Mouse (Mus musculus) MEL-GATA-1-ER (cell line): ENCODE results near the gene Wiz.
A peak's percentile ranks its signal among the peaks of the same experiment; 100 is the strongest.

Source experiments
- DNase-seq: peaks from one replicate; pipeline ENCODE4 v3.0.0-alpha.2; 2012; ENCODE audit warnings: low read depth; ENCODE audit errors: extremely low read depth

The Wiz gene

DNA sequence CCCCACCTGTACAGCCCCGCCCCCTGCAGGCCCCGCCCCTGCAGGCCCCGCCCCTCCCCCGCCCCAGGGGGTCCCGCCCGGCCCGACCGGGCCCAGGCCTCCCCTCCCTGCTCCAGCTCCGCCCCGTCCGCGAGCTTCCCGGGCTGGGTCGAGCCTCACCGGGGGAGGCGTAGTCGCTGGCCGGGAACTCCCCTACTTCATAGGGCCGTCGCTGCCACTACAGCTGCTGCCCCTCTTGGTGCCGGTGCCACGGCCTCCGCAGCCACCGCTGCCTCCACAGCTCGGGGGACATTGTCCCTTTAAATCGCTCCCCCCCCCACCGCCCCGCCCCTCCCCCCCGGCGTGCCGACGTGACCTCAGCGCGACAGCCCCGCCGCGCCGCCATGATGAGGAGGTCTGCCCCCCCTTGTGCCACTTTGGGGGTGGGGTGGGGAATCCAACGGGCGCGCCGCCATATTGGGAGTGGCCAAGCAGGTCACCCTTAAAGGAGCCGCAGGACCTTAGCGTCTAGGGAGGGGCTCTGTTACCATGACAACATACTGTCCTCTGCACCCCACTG lies at the start of gene Wiz:
Wiz (minus strand) TSS at position 339 of the 559 bp plus-strand sequence.
- peak; percentile 71 for DNase-seq

- DNase-seq, result no peak
Observed at GRCm38 (mm10) chr17:32437106-32437505, 47.9 kb upstream of the Wiz start.

DNA sequence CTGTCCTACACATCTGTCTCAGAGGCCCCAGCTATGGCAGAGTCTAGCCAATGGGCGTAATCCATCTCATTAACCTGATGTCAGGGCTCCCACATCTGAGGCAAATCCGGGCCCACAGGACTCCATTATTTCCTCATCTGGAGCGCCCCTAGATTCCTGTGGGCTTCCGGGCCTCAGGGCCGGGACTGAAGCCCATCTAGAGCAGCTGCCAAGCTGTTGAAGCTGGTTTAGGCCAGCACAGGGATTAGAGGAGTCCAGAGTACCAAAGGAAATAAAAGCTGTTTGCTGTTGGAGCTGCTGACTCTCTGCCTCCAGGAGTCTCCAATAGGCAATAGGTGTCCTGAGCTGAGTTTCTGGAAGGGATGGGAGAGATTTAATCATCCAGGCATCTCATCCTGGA lies 45.9 kb upstream of the Wiz start:
- DNase-seq, result no peak

GRCm38 (mm10) chr17:32434324-32434723 lies 45.1 kb upstream of the Wiz start:
- no peak for DNase-seq

DNA sequence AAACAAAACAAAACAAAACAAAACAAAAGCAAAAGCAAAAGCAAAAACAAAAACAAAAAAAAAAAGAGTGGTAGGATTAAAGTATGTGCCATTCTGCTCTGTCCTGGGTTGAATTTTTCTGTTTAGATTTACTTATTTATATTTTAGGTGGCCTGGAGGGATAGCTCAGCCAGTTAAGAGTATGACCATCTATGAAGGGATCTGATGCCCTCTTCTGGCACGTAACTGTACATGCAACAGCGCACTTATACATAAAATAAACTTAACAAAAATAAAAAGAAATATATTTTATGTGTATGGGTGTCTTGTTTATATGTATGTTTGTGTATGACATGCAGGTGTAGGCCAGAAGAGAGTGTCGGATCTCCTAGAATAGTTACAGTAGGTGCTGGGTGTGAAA lies 42.7 kb upstream of the Wiz start:
- DNase-seq, result no peak

- DNase-seq, result no peak
Observed at GRCm38 (mm10) chr17:32426610-32427009, 37.4 kb upstream of the Wiz start.

DNA sequence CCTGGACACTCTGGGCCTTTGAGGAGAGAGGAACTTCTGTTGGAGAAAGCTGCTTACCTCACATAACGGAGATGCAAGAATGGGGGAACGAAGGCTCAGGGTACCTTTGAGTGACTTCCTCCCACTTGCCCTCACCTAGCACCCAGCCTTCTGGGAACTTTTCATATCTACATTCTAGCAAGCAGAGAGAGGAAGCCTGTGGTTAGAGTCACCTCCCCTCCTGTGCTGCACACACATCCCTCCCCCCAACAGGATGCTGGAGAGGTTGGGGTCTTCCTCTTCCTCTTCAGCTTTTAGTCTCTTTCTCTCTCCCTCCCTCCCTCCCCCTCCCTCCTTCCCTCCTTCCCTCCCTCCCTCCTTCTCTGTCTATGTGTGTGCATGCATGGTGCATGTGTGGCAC lies 34.8 kb upstream of the Wiz start, which contains the start of gene Pglyrp2:
Pglyrp2 (minus strand) TSS at position 134 of the 400 bp plus-strand sequence.
- peak; percentile 74 for DNase-seq

DNA sequence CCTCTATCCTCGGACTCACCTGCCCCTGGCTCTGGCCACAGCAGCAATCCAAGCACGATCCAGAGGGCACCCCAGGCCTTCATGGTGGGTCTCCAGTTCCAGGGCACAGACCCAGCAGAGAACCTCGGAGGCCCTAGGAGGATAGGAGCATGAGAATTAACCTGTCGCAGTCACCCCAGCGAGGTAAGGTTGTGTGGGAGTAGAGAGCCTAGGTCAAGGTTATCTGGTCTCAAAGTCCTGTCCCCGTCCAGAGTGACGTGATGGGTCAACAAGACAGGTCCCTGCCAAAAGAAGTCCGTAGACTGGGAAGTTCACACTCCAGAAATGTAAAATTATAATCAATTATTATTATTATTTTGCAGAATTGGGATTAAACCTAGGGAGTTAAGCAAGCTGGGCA lies 31.5 kb upstream of the Wiz start:
- DNase-seq, result no peak

DNA sequence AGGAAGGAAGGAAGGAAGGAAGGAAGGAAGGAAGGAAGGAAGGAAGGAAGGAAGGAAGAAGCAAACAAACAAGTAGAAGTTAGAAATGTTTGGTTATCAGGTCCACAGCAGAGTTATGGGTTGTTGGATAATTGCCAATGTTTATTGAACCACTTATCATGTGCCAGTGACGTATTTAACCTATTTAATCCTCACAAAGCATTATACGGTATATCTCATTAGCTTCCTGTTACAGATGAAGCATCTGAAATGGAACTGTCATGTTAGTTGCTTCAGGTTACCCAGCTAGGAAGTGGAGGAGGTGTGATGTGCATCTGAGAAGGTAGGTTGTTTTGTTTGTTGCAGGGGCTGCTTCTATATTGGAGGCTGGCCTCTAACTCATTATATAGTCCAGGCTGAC lies 30.8 kb upstream of the Wiz start:
- DNase-seq, result no peak

GRCm38 (mm10) chr17:32416771-32417170 lies 27.5 kb upstream of the Wiz start:
- DNase-seq, result no peak

- no peak for DNase-seq
Observed at GRCm38 (mm10) chr17:32415417-32416020, 26.3 kb upstream of the Wiz start.

GRCm38 (mm10) chr17:32411898-32412297 lies 22.7 kb upstream of the Wiz start:
- no peak for DNase-seq

- no peak for DNase-seq
Observed at GRCm38 (mm10) chr17:32403417-32403816, 14.2 kb upstream of the Wiz start, which contains the start of gene Rasal3. Gene Rasal3, minus strand, starts transcription at chr17:32403583.

- DNase-seq, result no peak
Observed at GRCm38 (mm10) chr17:32402779-32403157, 13.5 kb upstream of the Wiz start.

DNA sequence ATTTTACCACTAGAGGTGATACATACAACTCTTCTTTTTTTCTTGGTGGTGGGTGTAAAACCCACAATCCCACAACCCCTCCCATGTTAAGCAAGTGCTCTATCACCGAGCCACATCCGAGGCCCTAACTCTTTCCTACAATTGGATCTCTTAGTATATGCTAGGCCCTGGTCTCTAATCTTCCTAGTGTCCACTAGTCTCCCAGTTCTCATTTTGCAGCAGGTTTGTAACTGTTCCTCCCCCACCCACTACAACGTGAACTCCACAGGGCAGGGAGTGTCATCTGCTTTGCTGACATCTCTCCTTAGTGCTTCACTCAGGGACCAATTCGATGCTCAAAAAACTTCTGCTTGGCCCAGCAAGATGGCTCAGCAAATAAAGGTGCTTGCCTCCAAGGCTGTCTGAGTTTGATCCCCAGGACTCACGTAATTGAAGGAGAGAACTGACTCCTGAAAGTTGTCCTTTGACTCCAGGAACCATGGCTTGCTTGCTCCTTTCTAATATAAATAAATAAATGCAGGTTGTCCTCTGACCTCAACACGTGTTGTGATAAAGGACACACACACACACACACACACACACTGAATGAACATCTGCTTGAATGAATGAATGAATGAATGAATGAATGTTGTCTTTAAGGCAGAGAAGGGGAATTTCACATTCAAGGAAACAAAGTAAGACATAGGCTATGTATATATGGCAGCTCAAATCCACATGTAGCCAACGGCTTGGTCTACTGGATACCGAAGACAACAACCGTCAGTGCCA lies 13.0 kb upstream of the Wiz start:
- DNase-seq, result no peak

- no peak for DNase-seq
Observed at GRCm38 (mm10) chr17:32396266-32396665, 7.0 kb upstream of the Wiz start.

- DNase-seq, result no peak
Observed at GRCm38 (mm10) chr17:32393944-32394343, 4.7 kb upstream of the Wiz start.

DNA sequence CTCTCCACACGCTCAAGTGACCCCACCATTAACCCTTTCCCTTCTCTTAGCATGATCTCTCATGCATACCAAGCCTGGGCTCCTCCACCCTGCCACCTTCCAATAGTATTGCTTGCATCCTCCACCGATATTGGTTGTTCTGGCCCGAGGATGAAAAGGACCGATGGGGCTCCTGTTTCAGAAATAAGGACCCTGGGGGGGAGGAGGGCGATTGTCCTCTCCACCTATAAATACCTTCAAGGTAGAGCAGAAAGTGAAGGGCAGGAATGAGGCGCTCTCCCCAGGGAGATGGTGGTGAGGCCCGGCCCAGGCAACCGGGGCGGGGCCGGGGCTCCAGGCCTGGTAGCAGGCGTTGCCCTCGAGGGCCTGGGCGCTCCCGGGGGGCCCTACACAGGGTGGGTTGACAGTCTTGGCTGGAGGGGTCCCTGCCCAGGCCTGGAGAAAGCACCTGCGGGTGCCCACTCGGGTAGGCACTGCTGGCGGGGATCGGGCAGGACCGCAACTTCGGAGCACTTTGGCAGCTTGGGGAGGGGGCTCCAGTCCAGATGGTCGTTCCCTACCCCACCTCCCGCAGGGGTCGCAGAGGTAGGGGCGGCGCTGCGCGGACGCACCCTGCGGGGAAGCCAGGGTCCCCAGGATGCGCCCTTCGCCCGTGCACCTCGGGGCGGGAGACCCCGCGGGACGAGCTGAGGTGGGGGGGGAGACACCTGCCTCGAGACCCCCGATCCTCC lies 704 bp downstream of the Wiz start:
- no peak for DNase-seq

- DNase-seq, result no peak
Observed at GRCm38 (mm10) chr17:32387986-32388369, 1.3 kb downstream of the Wiz start.

DNA sequence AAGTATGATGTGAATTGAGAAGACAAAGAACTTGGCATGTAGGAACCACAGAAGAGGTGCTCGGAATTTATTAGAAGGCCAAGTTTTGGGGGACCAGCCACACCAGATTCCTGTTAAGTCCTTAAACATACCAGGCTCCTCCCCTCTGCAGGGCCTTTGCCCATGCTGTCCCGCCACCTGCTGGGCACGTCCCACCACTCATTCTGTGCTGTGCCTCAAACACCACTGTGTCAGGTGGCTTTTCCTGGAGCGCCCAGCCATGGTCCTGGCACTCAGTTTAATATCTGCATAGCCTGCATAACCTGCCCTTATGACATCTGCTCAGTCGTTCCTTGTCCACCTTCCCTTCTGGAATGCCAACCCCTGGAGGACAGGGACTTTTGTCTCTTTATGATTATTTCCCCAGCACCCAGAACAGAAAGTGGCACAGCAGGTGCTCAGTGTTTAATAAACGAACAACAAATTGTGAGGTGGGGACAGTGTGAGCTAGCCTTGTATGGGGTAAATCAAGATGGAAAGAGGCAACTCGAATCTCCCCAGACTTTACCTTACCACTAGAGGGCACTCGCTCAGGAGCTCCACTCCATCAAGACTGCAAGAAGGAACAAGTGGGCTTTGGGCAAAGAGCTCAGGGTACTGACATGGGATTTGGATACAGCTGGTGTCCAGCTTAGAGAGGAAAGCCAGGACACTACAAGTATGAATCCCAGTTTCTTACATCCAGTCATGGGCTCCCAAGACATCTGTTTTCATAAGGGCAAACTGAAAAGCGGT lies 2.4 kb downstream of the Wiz start:
- DNase-seq, result peak; percentile 43

DNA sequence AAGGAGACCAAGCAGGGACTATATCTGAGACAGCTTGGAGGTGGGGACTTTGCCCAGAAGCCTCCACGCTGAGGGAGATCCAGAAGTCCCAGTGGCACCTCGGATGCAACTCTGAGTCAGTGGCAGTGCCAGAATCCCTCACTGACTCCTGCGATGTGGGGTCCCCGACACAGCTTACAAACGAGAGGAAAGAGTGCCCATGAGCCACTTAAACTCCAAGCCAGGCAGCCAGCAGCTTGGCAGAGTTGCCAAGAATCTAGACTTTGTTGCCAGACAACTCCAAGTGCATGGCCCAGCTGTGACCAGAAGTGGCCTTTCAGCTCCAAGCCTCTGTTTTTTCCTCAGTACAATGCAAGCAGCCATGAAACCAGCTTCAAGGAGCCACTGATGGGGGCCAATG lies 5.6 kb downstream of the Wiz start:
- no peak for DNase-seq
